Mouse (Mus musculus): Measurements from ENCODE around the gene Csad. TPM values are rescaled to one million over a fixed set of nuclear protein-coding genes. Genes with fewer than 3 reads are reported as not detected.

Gene Csad
- total RNA-seq, 4 experiments from 2014 or later = 32.4 to 41.6 (median 35.8) TPM

DNA sequence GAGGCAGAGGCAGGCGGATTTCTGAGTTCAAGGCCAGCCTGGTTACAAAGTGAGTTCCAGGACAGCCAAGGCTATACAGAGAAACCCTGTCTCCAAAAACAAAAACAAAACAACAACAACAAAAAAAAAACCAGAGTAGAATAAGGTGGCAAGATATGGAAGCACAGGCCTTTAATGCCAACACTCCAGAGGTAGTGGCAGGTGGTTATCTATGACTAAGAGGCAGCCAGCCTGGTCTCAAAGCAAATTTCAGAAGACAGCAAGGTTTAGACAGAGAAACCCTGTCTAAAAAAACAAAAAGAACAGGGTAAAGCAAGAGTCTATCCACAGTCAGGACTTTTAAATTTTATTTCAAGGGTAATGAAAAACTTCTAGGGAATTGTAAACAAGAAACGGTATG, 69.8 kb downstream of the Csad start:
- DNase-seq (ENCODE audit: low spot score in 2 of 2) = no peak

DNA sequence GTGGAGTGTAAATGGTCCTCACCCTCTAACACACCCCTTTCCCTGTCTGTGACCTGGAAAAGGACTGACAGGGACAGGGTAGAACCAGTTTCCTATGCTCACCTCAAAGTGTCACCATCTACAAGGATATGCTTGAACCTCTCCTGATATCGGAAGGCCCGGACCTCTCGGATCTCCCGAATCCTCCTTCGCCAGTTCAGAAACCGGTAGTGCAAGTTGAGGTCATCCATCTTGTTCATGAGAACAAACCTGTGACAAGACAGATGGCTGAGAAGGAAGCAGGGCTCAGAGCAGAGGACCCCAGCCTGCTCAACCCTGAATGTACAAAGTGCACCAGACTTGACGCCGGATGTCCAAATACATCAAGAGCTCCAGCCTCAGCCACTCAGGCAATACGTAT, 71.2 kb downstream of the Csad start:
- no peak for DNase-seq (ENCODE audit: low spot score in 2 of 2)

Other genes starting within 250 kb of the Csad start
- under 1 TPM in 3 of 4 experiments, not detected in 1; 0.22 to 0.56 (median 0.43) TPM for gene Krt8, start 200.2 kb downstream of the Csad start, total RNA-seq (2022)
- 1 to 10 TPM in 2 of 4 experiments, under 1 TPM in 1, not detected in 1; 0.23 to 2.4 (median 2.3) TPM for gene Krt18, start 176.5 kb downstream of the Csad start, total RNA-seq (2022)
- 100 to 1,000 TPM; 175 to 212 (median 192) TPM for gene Eif4b, start 131.0 kb downstream of the Csad start, total RNA-seq (2022)
- 10 to 100 TPM; 22.4 to 26.9 (median 24.8) TPM for gene Tns2, start 104.3 kb downstream of the Csad start, total RNA-seq (2022)
- 100 to 1,000 TPM; 144 to 152 (median 146) TPM for gene Spryd3, start 68.5 kb downstream of the Csad start, total RNA-seq (2022)
- 10 to 100 TPM; 11.2 to 13.6 (median 12.7) TPM for gene Igfbp6, start 60.4 kb downstream of the Csad start, total RNA-seq (2022)
- gene Soat2, start 54.2 kb downstream of the Csad start, total RNA-seq (2022) = under 1 TPM in 2 of 4 experiments, not detected in 2; 0.20 to 0.39 TPM
- gene Zfp740, start 1.5 kb downstream of the Csad start, total RNA-seq (2022) = 10 to 100 TPM; 74.5 to 85.4 (median 79.0) TPM
- 1 to 10 TPM in 3 of 4 experiments, under 1 TPM in 1; 0.97 to 3.3 (median 1.7) TPM for gene Itgb7, start 27.2 kb upstream of the Csad start, total RNA-seq (2022)
- 10 to 100 TPM; 14.5 to 20.7 (median 16.5) TPM for gene Rarg, start 52.8 kb upstream of the Csad start, total RNA-seq (2022)
- under 1 TPM in 1 of 4 experiments, not detected in 3; 0.16 TPM for gene Gm9918, start 65.8 kb upstream of the Csad start, total RNA-seq (2022)
- gene Mfsd5, start 74.7 kb upstream of the Csad start, total RNA-seq (2022) = 10 to 100 TPM; 36.9 to 41.8 (median 38.5) TPM
- 1 to 10 TPM in 2 of 4 experiments, under 1 TPM in 2; 0.67 to 2.4 (median 1.1) TPM for gene Espl1, start 91.5 kb upstream of the Csad start, total RNA-seq (2022)
- gene Pfdn5, start 121.4 kb upstream of the Csad start, total RNA-seq (2022) = 100 to 1,000 TPM; 400 to 493 (median 445) TPM
- 10 to 100 TPM; 66.5 to 76.4 (median 71.6) TPM for gene Myg1, start 127.0 kb upstream of the Csad start, total RNA-seq (2022)
- 10 to 100 TPM; 20.6 to 33.5 (median 24.7) TPM for gene Aaas, start 146.0 kb upstream of the Csad start, total RNA-seq (2022)
- under 1 TPM; 0.37 to 0.78 (median 0.59) TPM for gene Sp7, start 162.5 kb upstream of the Csad start, total RNA-seq (2022)
- gene Sp1, start 201.4 kb upstream of the Csad start, total RNA-seq (2022) = 10 to 100 TPM; 27.4 to 30.1 (median 28.8) TPM
- gene Amhr2, start 240.6 kb upstream of the Csad start, total RNA-seq (2022) = 1 to 10 TPM in 2 of 4 experiments, under 1 TPM in 2; 0.40 to 2.0 (median 1.1) TPM